Mouse (Mus musculus) ES-Bruce4 (cell line): ENCODE results near the gene Pcnt. TPM values are rescaled to one million over a fixed set of nuclear protein-coding genes. Genes with fewer than 3 reads are reported as not detected.

Experiments
- H3K27ac ChIP-seq: 2 replicates; pipeline ENCODE4 v1.5.1; 2012; ENCODE audit warnings: low read length, inconsistent platforms; ENCODE audit not compliant: insufficient read depth
- H3K27me3 ChIP-seq: 2 replicates; pipeline ENCODE4 v1.6.1; 2012; ENCODE audit warnings: mild to moderate bottlenecking, low read length, inconsistent platforms; ENCODE audit not compliant: control insufficient read depth, poor library complexity, insufficient read depth, severe bottlenecking
- H3K36me3 ChIP-seq: 2 replicates; pipeline ENCODE4 v1.6.1; 2012; ENCODE audit warnings: inconsistent platforms, mild to moderate bottlenecking, low read length, moderate library complexity; ENCODE audit not compliant: control insufficient read depth, poor library complexity, insufficient read depth, severe bottlenecking
- H3K4me1 ChIP-seq: one replicate; pipeline ENCODE4 v1.8.1; 2011; ENCODE audit warnings: low read length; ENCODE audit not compliant: control insufficient read depth, insufficient read depth
- H3K4me3 ChIP-seq: 2 replicates; pipeline ENCODE4 v1.5.1; 2011; ENCODE audit warnings: low read depth, mild to moderate bottlenecking, low read length
- H3K9ac ChIP-seq: 2 replicates; pipeline ENCODE4 v1.6.1; 2012; ENCODE audit warnings: low read depth, mild to moderate bottlenecking, inconsistent platforms; ENCODE audit not compliant: poor library complexity, severe bottlenecking
- H3K9me3 ChIP-seq: replicated peaks from 2 replicates; pipeline ENCODE4 v1.6.1; 2012; ENCODE audit warnings: mild to moderate bottlenecking, low read length, inconsistent platforms; ENCODE audit not compliant: control insufficient read depth, poor library complexity, insufficient read depth, severe bottlenecking
- CTCF ChIP-seq: IDR thresholded peaks from one replicate; pipeline ENCODE4 v1.8.1; 2011; ENCODE audit warnings: low read depth, low read length
- EP300 ChIP-seq: IDR thresholded peaks from 2 replicates; pipeline ENCODE4 v1.6.1; 2011; ENCODE audit warnings: low read depth, low read length; ENCODE audit not compliant: insufficient read depth
- POLR2A ChIP-seq: IDR thresholded peaks from one replicate; pipeline ENCODE4 v1.8.1; 2011; ENCODE audit warnings: low read length; ENCODE audit not compliant: insufficient read depth
- polyA plus RNA-seq: library from polyadenylated mRNA; stranded (reverse); fragments of >200 nt; gene quantifications from 2 replicates; pipeline ENCODE4 v1.2.4, GENCODE M21; 2011; ENCODE audit warnings: low read depth; ENCODE audit not compliant: missing spikeins, insufficient read depth, insufficient read length

The Pcnt gene
- polyA plus RNA-seq, 1 experiment: 42.2 TPM

- Histone ChIP-seq H3K4me1 (no peaks in the 10 kb centered on the region), H3K9ac (no peak overlapping the region), H3K36me3 (peaks cover 16% of the 10 kb centered on the region; the same call in 1 of the 2 replicates), H3K9me3 (no peaks in the 10 kb centered on the region), H3K4me3 (peak overlapping the region; percentile 1; the same call in 1 of the 2 replicates), H3K27me3 (no peaks in the 10 kb centered on the region), H3K27ac (no peak overlapping the region)
- no peak for TF ChIP-seq EP300
- TF ChIP-seq CTCF: no peak
- no peak for TF ChIP-seq POLR2A
Measured at GRCm38 (mm10) chr10:76374981-76375380, 67.6 kb downstream of the Pcnt start.

DNA sequence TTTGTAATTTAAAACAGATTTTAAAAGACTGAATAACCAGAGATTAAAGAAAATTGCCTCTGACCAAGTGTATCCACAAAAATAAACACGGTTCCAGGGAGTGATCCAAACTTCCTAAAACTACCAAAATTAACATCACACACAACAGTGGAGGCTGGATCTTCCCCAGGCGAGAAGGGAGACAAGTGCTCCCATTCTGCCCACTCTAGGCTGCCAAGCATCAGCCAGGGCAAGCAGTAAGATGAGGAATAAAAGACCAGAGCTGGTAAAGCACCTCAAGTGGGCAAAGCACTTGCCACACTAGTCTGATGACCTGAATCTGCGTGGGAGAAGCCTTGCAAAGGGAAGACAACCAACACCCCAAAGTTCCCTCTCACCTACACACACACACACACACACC is 70.8 kb downstream of the Pcnt start:
- TF ChIP-seq CTCF: no peak
- TF ChIP-seq POLR2A: no peak
- TF ChIP-seq EP300: no peak
- Histone ChIP-seq H3K27me3 (no peaks in the 10 kb centered on the region), H3K4me1 (no peaks in the 10 kb centered on the region), H3K4me3 (no peak overlapping the region), H3K9ac (no peak overlapping the region), H3K27ac (no peak overlapping the region), H3K36me3 (peaks cover 18% of the 10 kb centered on the region), H3K9me3 (no peaks in the 10 kb centered on the region)

- Histone ChIP-seq H3K36me3 (peaks cover 14% of the 10 kb centered on the region), H3K27ac (no peak overlapping the region), H3K4me3 (no peak overlapping the region), H3K9ac (no peak overlapping the region), H3K27me3 (no peaks in the 10 kb centered on the region), H3K4me1 (no peaks in the 10 kb centered on the region), H3K9me3 (no peaks in the 10 kb centered on the region)
- TF ChIP-seq POLR2A (no peak), CTCF (no peak), EP300 (no peak)
Measured at GRCm38 (mm10) chr10:76368766-76369165, 73.8 kb downstream of the Pcnt start.

DNA sequence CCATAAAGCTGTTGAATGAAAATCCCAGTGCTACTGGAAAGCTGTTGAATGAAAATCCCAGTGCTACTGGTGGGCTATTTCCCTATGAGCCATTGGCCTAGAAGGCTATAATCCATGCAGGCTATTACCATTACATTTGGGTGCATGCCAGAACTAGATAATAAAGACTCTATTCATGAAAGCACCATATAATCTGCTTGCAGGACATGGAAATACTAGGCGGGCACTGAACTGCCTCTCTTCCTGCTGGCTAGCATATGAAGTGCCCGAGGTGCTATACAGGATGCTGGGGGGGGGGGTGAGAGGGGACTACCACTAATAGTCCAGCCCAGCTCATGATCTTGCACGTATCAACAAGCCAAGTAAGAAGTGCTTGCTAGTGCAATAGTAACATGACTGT is 79.4 kb downstream of the Pcnt start:
- no peaks in the 10 kb centered on the region for H3K9me3 ChIP-seq
- no peak for TF ChIP-seq POLR2A
- TF ChIP-seq CTCF: no peak
- TF ChIP-seq EP300: no peak
- H3K36me3 ChIP-seq: peaks cover 5% of the 10 kb centered on the region
- no peak overlapping the region for H3K27ac ChIP-seq
- H3K4me3 ChIP-seq: no peak overlapping the region
- H3K9ac ChIP-seq: no peak overlapping the region
- no peaks in the 10 kb centered on the region for H3K4me1 ChIP-seq
- no peaks in the 10 kb centered on the region for H3K27me3 ChIP-seq

GRCm38 (mm10) chr10:76358468-76358867 is 84.1 kb downstream of the Pcnt start:
- Histone ChIP-seq H3K27ac (no peak overlapping the region), H3K9me3 (no peaks in the 10 kb centered on the region), H3K4me1 (no peaks in the 10 kb centered on the region), H3K27me3 (no peaks in the 10 kb centered on the region), H3K4me3 (no peak overlapping the region), H3K36me3 (peaks cover 17% of the 10 kb centered on the region), H3K9ac (no peak overlapping the region)
- TF ChIP-seq POLR2A (no peak), EP300 (no peak), CTCF (no peak)

DNA sequence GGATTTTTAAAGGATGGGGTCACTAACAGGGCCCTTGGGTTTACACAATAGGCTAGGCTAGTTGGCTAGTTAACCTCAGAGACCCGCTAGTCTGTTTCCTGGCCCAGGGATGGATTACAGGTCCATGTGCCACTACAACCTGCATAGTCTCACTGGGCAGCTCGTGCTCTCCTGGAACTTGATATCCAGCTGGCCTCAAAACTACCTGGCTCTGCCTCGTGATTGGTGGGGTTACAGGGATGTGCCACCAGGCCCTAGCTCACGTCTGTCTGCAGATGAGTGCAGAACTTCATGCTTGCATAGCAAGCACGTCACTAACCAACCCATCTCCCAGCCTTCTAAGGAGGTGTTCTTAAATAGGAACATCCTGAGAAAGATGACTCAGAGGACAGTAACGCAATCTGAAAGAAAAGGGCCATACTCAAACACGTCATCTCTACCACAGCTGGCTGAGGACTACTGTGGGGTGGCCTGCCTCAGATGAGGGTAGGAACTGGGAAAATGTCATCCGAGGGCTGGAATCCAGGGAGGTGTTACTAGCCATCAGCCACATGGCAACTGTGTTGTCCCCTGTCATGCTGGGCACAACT is 85.2 kb downstream of the Pcnt start:
- Histone ChIP-seq H3K4me3 (no peak overlapping the region), H3K4me1 (no peaks in the 10 kb centered on the region), H3K27ac (no peak overlapping the region), H3K9ac (no peak overlapping the region), H3K27me3 (no peaks in the 10 kb centered on the region), H3K36me3 (peaks cover 23% of the 10 kb centered on the region), H3K9me3 (no peaks in the 10 kb centered on the region)
- TF ChIP-seq EP300 (no peak), POLR2A (no peak), CTCF (no peak)
